Comparison of ENCODE assay signal across 30 mouse cellular contexts in the genomic region with DNA sequence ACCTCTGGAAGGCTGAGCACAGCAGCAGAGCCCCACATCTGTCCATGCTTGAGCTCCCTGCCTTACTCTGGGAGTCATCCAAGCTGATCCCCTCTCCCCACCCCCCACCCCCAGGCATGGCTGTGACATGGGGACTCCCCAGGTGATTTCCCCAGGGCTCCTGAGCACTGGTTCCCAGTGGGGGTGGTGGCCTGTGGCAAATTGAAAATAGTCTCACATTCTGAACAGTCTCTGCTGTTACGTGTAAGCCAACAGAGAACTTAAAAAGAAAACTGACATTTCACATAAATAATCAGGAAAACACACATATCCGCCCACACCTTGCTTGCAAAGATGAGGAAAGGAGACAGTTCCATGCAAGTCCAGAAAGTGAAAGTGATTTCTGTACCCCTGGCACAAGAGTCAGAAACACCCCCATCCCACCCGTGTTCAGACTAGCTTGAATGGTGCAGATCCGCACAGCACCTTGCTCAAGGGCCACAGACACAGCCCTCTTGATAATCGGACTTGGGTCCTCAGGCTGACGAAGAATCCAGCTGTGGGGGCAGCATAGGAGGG. TPM values are rescaled to one million over a fixed set of nuclear protein-coding genes. Genes with fewer than 3 reads are reported as not detected.
DNase-seq lines count a peak whose midpoint lies in the region; ATAC-seq and TF ChIP-seq lines count a peak whose summit lies in the region.
"Had no signal": no experiment of that assay in that cellular context is flagged by ENCODE, and none has a peak within 500 bp of the region (broad histone marks: within the 10 kb centered on the region; RNA-seq: fewer than 3 reads in every experiment).

No protein-coding gene starts in this region.

- peak; percentile 23; the same call in 1 of the 2 replicates for ATAC-seq in hindbrain, embryonic 15.5 days (ENCODE audit: low FRiP score, low read depth)
- no peak for ATAC-seq in hindbrain, embryonic 11.5 days (ENCODE audit: low FRiP score)
- ATAC-seq in erythroblast, adult 5-6 weeks (replicated peaks; ENCODE audit: low FRiP score, poor library complexity, severe bottlenecking) = no peak
- ATAC-seq: forebrain, embryonic 14.5 days; hindbrain, embryonic 16.5 days; intestine, postnatal 0 days; midbrain, embryonic 16.5 days had no signal

- no peaks in the 10 kb centered on the region for H3K27me3 ChIP-seq in hindbrain, embryonic 15.5 days
- no peaks in the 10 kb centered on the region for H3K27me3 ChIP-seq in hindbrain, embryonic 11.5 days (ENCODE audit: control insufficient read depth, insufficient read depth, low read length)
- no peaks in the 10 kb centered on the region for H3K27me3 ChIP-seq in spleen, adult 2 months (ENCODE audit: control insufficient read depth, insufficient read depth, low read length)
- no peaks in the 10 kb centered on the region for H3K27me3 ChIP-seq in embryonic facial prominence, embryonic 10.5 days (replicated peaks; ENCODE audit: low read depth, poor library complexity, severe bottlenecking)
- H3K27me3 ChIP-seq in limb, embryonic 10.5 days (ENCODE audit: low read depth, poor library complexity, severe bottlenecking) = no peaks in the 10 kb centered on the region
- H3K27me3 ChIP-seq: embryonic facial prominence, embryonic 12.5 days; kidney, embryonic 15.5 days; limb, embryonic 12.5 days had no signal

- WGBS in hindbrain, embryonic 15.5 days = 91% methylated on average over 6 of the region's 6 CpGs
- WGBS in hindbrain, embryonic 11.5 days = 94% methylated on average over 6 of the region's 6 CpGs
- 42% methylated on average over 6 of the region's 6 CpGs for WGBS in spleen, adult 2 months
- WGBS in embryonic facial prominence, embryonic 10.5 days = 86% methylated on average over 6 of the region's 6 CpGs
- 90% methylated on average over 6 of the region's 6 CpGs for WGBS in limb, embryonic 10.5 days

- H3K4me1 ChIP-seq in hindbrain, embryonic 15.5 days (replicated peaks) = no peaks in the 10 kb centered on the region
- H3K4me1 ChIP-seq in hindbrain, embryonic 11.5 days (replicated peaks; ENCODE audit: control insufficient read depth, insufficient read depth, low read length) = no peaks in the 10 kb centered on the region
- H3K4me1 ChIP-seq in spleen, adult 2 months (ENCODE audit: control insufficient read depth, insufficient read depth, insufficient read length) = peaks cover 26% of the 10 kb centered on the region; the same call in 1 of the 2 replicates
- peaks cover 43% of the 10 kb centered on the region for H3K4me1 ChIP-seq in embryonic facial prominence, embryonic 10.5 days
- peaks cover 50% of the 10 kb centered on the region for H3K4me1 ChIP-seq in limb, embryonic 10.5 days

- no peak for TF ChIP-seq CTCF in spleen, adult 2 months (IDR thresholded peaks at IDR 0.05; ENCODE audit: extremely low read depth, insufficient read depth, insufficient read length, insufficient replicate concordance)

- no peak for DNase-seq in hindbrain, embryonic 11.5 days (ENCODE audit: low spot score)
- DNase-seq in spleen, adult 2 months (ENCODE audit: low read depth in 1 of 2, low spot score in 2 of 2) = peak in 1 of 2 experiments; percentile 36
- no peak for DNase-seq in spleen, postnatal 4 days (ENCODE audit: low spot score in 2 of 2)
- no peak for DNase-seq in embryonic facial prominence, embryonic 10.5 days (ENCODE audit: low spot score)
- DNase-seq in limb, embryonic 10.5 days (ENCODE audit: low spot score) = no peak
- no peak for DNase-seq in cerebellum, adult 18-20 months
- DNase-seq: adrenal gland, adult 8-10 months; cerebellum, adult 9-10 months; cerebellum, postnatal 36 days; gastrocnemius, postnatal 25 days; heart, adult 11 months; heart, postnatal 36 days; kidney, postnatal 25 days; lung, postnatal 14 days; right cerebral cortex, postnatal 4 days; thymus, adult 18-20 months; thymus, postnatal 36 days had no signal

- H3K27ac ChIP-seq in hindbrain, embryonic 15.5 days (replicated peaks) = no peak overlapping the region
- no peak overlapping the region for H3K27ac ChIP-seq in hindbrain, embryonic 11.5 days (ENCODE audit: low read depth, low read length)
- peak overlapping the region; percentile 17; the same call in 1 of the 2 replicates for H3K27ac ChIP-seq in spleen, adult 2 months (ENCODE audit: insufficient read depth, low read length)
- H3K27ac ChIP-seq in embryonic facial prominence, embryonic 10.5 days (replicated peaks) = peak overlapping the region; percentile 75
- H3K27ac ChIP-seq in limb, embryonic 10.5 days = peak overlapping the region; percentile 51; the same call in 1 of the 2 replicates
- H3K27ac ChIP-seq: midbrain, embryonic 10.5 days; stomach, postnatal 0 days had no signal

- TF ChIP-seq POLR2A in spleen, adult 2 months (IDR thresholded peaks at IDR 0.05; ENCODE audit: low read depth, low read length) = no peak

- H3K36me3 ChIP-seq in hindbrain, embryonic 15.5 days = no peaks in the 10 kb centered on the region
- H3K36me3 ChIP-seq in hindbrain, embryonic 11.5 days (ENCODE audit: control insufficient read depth, insufficient read depth, low read length) = no peaks in the 10 kb centered on the region
- no peaks in the 10 kb centered on the region for H3K36me3 ChIP-seq in spleen, adult 2 months (ENCODE audit: control insufficient read depth, insufficient read depth, low read length)
- H3K36me3 ChIP-seq in embryonic facial prominence, embryonic 10.5 days (replicated peaks) = no peaks in the 10 kb centered on the region
- H3K36me3 ChIP-seq in limb, embryonic 10.5 days = no peaks in the 10 kb centered on the region
- H3K36me3 ChIP-seq: embryonic facial prominence, embryonic 12.5 days; G1E; kidney, embryonic 15.5 days; limb, embryonic 12.5 days; midbrain, embryonic 10.5 days had no signal

- no peak overlapping the region for H3K4me3 ChIP-seq in hindbrain, embryonic 15.5 days
- H3K4me3 ChIP-seq in hindbrain, embryonic 11.5 days (ENCODE audit: low read depth, low read length) = no peak overlapping the region
- no peak overlapping the region for H3K4me3 ChIP-seq in spleen, adult 2 months (ENCODE audit: extremely low read depth, insufficient read depth, insufficient read length)
- no peak overlapping the region for H3K4me3 ChIP-seq in embryonic facial prominence, embryonic 10.5 days
- H3K4me3 ChIP-seq in limb, embryonic 10.5 days = no peak overlapping the region
- H3K4me3 ChIP-seq: embryonic facial prominence, embryonic 12.5 days; kidney, embryonic 15.5 days; limb, embryonic 12.5 days; midbrain, embryonic 10.5 days had no signal

- H3K9me3 ChIP-seq in hindbrain, embryonic 15.5 days = no peaks in the 10 kb centered on the region
- no peaks in the 10 kb centered on the region for H3K9me3 ChIP-seq in hindbrain, embryonic 11.5 days (ENCODE audit: control insufficient read depth, low read length)
- peaks cover 11% of the 10 kb centered on the region for H3K9me3 ChIP-seq in embryonic facial prominence, embryonic 10.5 days
- H3K9me3 ChIP-seq in limb, embryonic 10.5 days (replicated peaks) = no peaks in the 10 kb centered on the region; the same call in 1 of the 2 replicates
- H3K9me3 ChIP-seq: kidney, embryonic 15.5 days had no signal

- H3K4me2 ChIP-seq in hindbrain, embryonic 15.5 days = no peak overlapping the region
- H3K4me2 ChIP-seq in hindbrain, embryonic 11.5 days (replicated peaks; ENCODE audit: low read depth, low read length) = no peak overlapping the region
- H3K4me2 ChIP-seq: embryonic facial prominence, embryonic 12.5 days; heart, embryonic 11.5 days; kidney, embryonic 15.5 days; limb, embryonic 12.5 days had no signal

- H3K9ac ChIP-seq in hindbrain, embryonic 15.5 days = no peak overlapping the region
- no peak overlapping the region for H3K9ac ChIP-seq in hindbrain, embryonic 11.5 days (ENCODE audit: low read depth, low read length)
- H3K9ac ChIP-seq: embryonic facial prominence, embryonic 12.5 days; kidney, embryonic 15.5 days; limb, embryonic 12.5 days had no signal

RNA-seq across cellular contexts. Expression of a gene that starts 17.0 kb away (rescaled TPM):
- polyA plus RNA-seq in hindbrain, embryonic 15.5 days (2015; fragmentation: Nextera tagmentation; extraction: Ambion mirVana) = 15.3 and 15.9 TPM in 2 replicates
- polyA plus RNA-seq in hindbrain, embryonic 11.5 days (2014; fragmentation: Nextera tagmentation; extraction: Ambion mirVana) = 46.8 and 48.5 TPM in 2 replicates
- polyA plus RNA-seq in spleen, adult 2 months (2012; rRNA removed) = 19.9 and 24.7 TPM in 2 replicates
- 50.4 and 67.6 TPM in 2 replicates for polyA plus RNA-seq in embryonic facial prominence, embryonic 10.5 days (2016; fragmentation: Nextera tagmentation; extraction: Ambion mirVana)
- 79.5 and 123 TPM in 2 replicates for polyA plus RNA-seq in limb, embryonic 10.5 days (2016; fragmentation: Nextera tagmentation; extraction: Ambion mirVana)
- total RNA-seq in erythroblast, adult 5-6 weeks (2015; ENCODE audit: low replicate concordance) = 0.38 and 0.84 TPM in 2 replicates
- 0.42 and 0.68 TPM in 2 replicates for total RNA-seq in erythroblast, adult 5-6 weeks (2017; ENCODE audit: low replicate concordance)
- polyA plus RNA-seq: G1E had no signal

Comparison
In these comparisons a context has a peak if more than half of its experiments do, and no peak if none do; other contexts are left out.
1. H3K27ac ChIP-seq: peak in spleen, adult 2 months (single experiment), embryonic facial prominence, embryonic 10.5 days (single experiment) and limb, embryonic 10.5 days (single experiment); none in hindbrain, embryonic 15.5 days (single experiment) and hindbrain, embryonic 11.5 days (single experiment).